Mouse (Mus musculus) spleen, embryonic (tissue): ENCODE measurements around the gene Cnih2.

Experiments used
- CTCF ChIA-PET: fragments of 350-600 bp; sonication (Branson Sonifier 250); formaldehyde crosslinking; loops from one replicate; lab custom pipeline; 2022; lab: Charles Lee

The Cnih2 gene

GRCm38 (mm10) chr19:5050047-5050905 is 48.0 kb downstream of the Cnih2 start, which contains the start of gene Rin1:
Rin1 (plus strand) TSS chr19:5050481.
- CTCF ChIA-PET: interaction anchor here (0.5 to 0.7 kb wide), 2 partner anchors 18 to 863 kb away, joined by 3 read pairs; partner anchors contain the start of gene Cd248

GRCm38 (mm10) chr19:5049325-5049724 is 49.0 kb downstream of the Cnih2 start:
- CTCF ChIA-PET: interaction anchor here (0.5 kb wide), 1 partner anchor 862 kb away, joined by 3 read pairs; no protein-coding TSS in a partner anchor

GRCm38 (mm10) chr19:5048138-5049056 is 49.9 kb downstream of the Cnih2 start:
- CTCF ChIA-PET: no interaction called here

- CTCF ChIA-PET: no interaction called here
Observed at GRCm38 (mm10) chr19:5045531-5045930, 52.8 kb downstream of the Cnih2 start.
